Comparison of ENCODE assay signal across 9 mouse cellular contexts in the genomic region with DNA sequence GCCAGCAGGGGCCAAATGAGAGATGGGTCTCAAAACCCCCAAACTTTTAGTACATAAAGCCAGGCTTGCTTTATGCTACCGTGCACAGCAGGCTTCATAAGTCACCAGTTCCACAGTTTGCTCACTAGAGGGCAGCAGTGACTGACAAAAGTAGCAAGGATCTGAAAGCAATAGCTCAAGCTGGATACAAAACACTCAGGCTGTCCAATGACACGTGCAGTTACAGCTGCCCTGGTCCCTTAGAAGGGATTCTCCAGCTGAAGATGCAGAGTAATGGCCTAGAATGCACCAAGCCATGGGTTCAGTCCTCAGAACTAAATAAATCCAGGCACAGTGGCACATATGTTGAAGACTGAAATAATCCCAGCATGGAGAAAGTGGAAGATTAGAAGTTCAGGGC. TPM values are rescaled to one million over a fixed set of nuclear protein-coding genes. Genes with fewer than 3 reads are reported as not detected.
A peak's percentile ranks its signal among the peaks of the same experiment; 100 is the strongest.
DNase-seq lines count a peak whose midpoint lies in the region; ATAC-seq and TF ChIP-seq lines count a peak whose summit lies in the region.
"Had no signal": no experiment of that assay in that cellular context is flagged by ENCODE, and none has a peak within 500 bp of the region (broad histone marks: within the 10 kb centered on the region; RNA-seq: fewer than 3 reads in every experiment).

No protein-coding gene starts in this region.

- TF ChIP-seq POLR2A in cortical plate, adult 2 months (IDR thresholded peaks at IDR 0.05; ENCODE audit: extremely low read depth, insufficient read depth, low read length) = no peak

- no peak overlapping the region for H3K4me3 ChIP-seq in C2C12 (ENCODE audit: insufficient read depth, poor library complexity, severe bottlenecking)
- H3K4me3 ChIP-seq in cortical plate, adult 2 months (ENCODE audit: insufficient read depth, low read length) = no peak overlapping the region
- H3K4me3 ChIP-seq in gastrocnemius, adult 2 months = no peak overlapping the region
- H3K4me3 ChIP-seq in kidney, embryonic 14.5 days (ENCODE audit: low read length) = no peak overlapping the region
- H3K4me3 ChIP-seq: liver, embryonic 15.5 days had no signal

- WGBS in kidney, embryonic 14.5 days = 1% methylated on average over 2 of the region's 2 CpGs

- peaks cover 28% of the 10 kb centered on the region for H3K79me3 ChIP-seq in C2C12 (ENCODE audit: low read depth)

- H3K27ac ChIP-seq in cortical plate, adult 2 months (ENCODE audit: insufficient read depth, low read length) = no peak overlapping the region
- H3K27ac ChIP-seq in gastrocnemius, adult 2 months = peak overlapping the region; percentile 21; the same call in 1 of the 2 replicates
- H3K27ac ChIP-seq in kidney, embryonic 14.5 days (ENCODE audit: low read depth, low read length) = no peak overlapping the region
- H3K27ac ChIP-seq: liver, embryonic 15.5 days had no signal

- TF ChIP-seq CTCF in C2C12 (IDR thresholded peaks at IDR 0.05; ENCODE audit: control insufficient read depth, insufficient read depth, insufficient read length) = peak; percentile 43
- TF ChIP-seq CTCF in cortical plate, adult 2 months (IDR thresholded peaks at IDR 0.05; ENCODE audit: extremely low read depth, insufficient read depth, low read length) = peak; percentile 99
- TF ChIP-seq CTCF in gastrocnemius, adult 2 months (IDR thresholded peaks at IDR 0.05) = peak; percentile 92

- H3K9ac ChIP-seq in kidney, embryonic 14.5 days (ENCODE audit: low read depth, low read length) = no peak overlapping the region
- H3K9ac ChIP-seq: liver, embryonic 15.5 days had no signal

- no peaks in the 10 kb centered on the region for H3K27me3 ChIP-seq in C2C12 (ENCODE audit: control insufficient read depth, insufficient read depth, insufficient read length)
- no peaks in the 10 kb centered on the region for H3K27me3 ChIP-seq in kidney, embryonic 14.5 days (ENCODE audit: control insufficient read depth, insufficient read depth, low read length)
- H3K27me3 ChIP-seq: liver, embryonic 15.5 days had no signal

- H3K36me3 ChIP-seq in C2C12 (ENCODE audit: control insufficient read depth, insufficient read depth) = peaks cover 18% of the 10 kb centered on the region
- H3K36me3 ChIP-seq in kidney, embryonic 14.5 days (ENCODE audit: control insufficient read depth, insufficient read depth, low read length) = peaks cover 16% of the 10 kb centered on the region

- H3ac ChIP-seq in C2C12 (ENCODE audit: control insufficient read depth, insufficient read length, low read depth) = no peak overlapping the region

- no peak overlapping the region for H3K4me2 ChIP-seq in kidney, embryonic 14.5 days (replicated peaks; ENCODE audit: low read depth, low read length)

- DNase-seq in T-cell, adult 2 months (ENCODE audit: low spot score) = peak; percentile 69
- peak; percentile 64 for DNase-seq in gastrocnemius, adult 2 months
- DNase-seq in liver = peak; percentile 72
- peak; percentile 61 to 64 for DNase-seq in natural killer cell, adult 2 months (ENCODE audit: low spot score in 2 of 2)
- DNase-seq in thymus, postnatal 25 days = peak; percentile 72

- H3K9me3 ChIP-seq in kidney, embryonic 14.5 days (ENCODE audit: control insufficient read depth, low read length) = no peaks in the 10 kb centered on the region
- H3K9me3 ChIP-seq: liver, embryonic 15.5 days had no signal

- 0 out of 2 replicates have a peak, but pooled peaks have one; percentile 8 for ATAC-seq in kidney, embryonic 14.5 days (ENCODE audit: low FRiP score, low TSS enrichment)

- intact Hi-C loops in gastrocnemius, adult 2 months (cut with DNase I) = loop anchor here (1.0 to 5.0 kb wide), 2 partner anchors 60 to 120 kb away; no protein-coding TSS in a partner anchor

- peaks cover 65% of the 10 kb centered on the region for H3K79me2 ChIP-seq in C2C12 (ENCODE audit: control insufficient read depth, insufficient read depth)

- H3K4me1 ChIP-seq in cortical plate, adult 2 months (ENCODE audit: control insufficient read depth, insufficient read depth, low read length) = no peaks in the 10 kb centered on the region
- H3K4me1 ChIP-seq in kidney, embryonic 14.5 days (ENCODE audit: control insufficient read depth, insufficient read depth, low read length) = peaks cover 18% of the 10 kb centered on the region; the same call in 1 of the 2 replicates

TF ChIP-seq in C2C12, 6 proteins besides CTCF, POLR2A, EP300 and RAD21:
- no peak for TF ChIP-seq MYOD1 (IDR thresholded peaks at IDR 0.05; ENCODE audit: control insufficient read depth, insufficient read length, low read depth)
- peak; percentile 52 for TF ChIP-seq MAX (IDR thresholded peaks at IDR 0.05)

RNA-seq across cellular contexts. Expression of a gene that starts 3.0 kb away (rescaled TPM):
- polyA plus RNA-seq in C2C12 (2012; fragmentation: generic; extraction: Trizol) = 117 TPM
- polyA plus RNA-seq in cortical plate, adult 2 months (2012; rRNA removed) = 10.5 and 11.1 TPM in 2 replicates
- total RNA-seq in gastrocnemius, adult 2 months (2021) = 10 to 100 TPM; 16.2 to 19.7 TPM
- polyA plus RNA-seq in kidney, embryonic 14.5 days (2014; fragmentation: Nextera tagmentation; extraction: Ambion mirVana) = 169 and 181 TPM in 2 replicates

RNA-seq across cellular contexts. Expression of a gene that starts 17.8 kb away (rescaled TPM):
- 18.5 TPM for polyA plus RNA-seq in C2C12 (2012; fragmentation: generic; extraction: Trizol)
- polyA plus RNA-seq in cortical plate, adult 2 months (2012; rRNA removed) = 76.3 and 76.4 TPM in 2 replicates
- total RNA-seq in gastrocnemius, adult 2 months (2021) = 10 to 100 TPM; 16.1 to 18.5 TPM
- polyA plus RNA-seq in kidney, embryonic 14.5 days (2014; fragmentation: Nextera tagmentation; extraction: Ambion mirVana) = 13.1 and 19.4 TPM in 2 replicates

RNA-seq across cellular contexts. Expression of a gene that starts 22.8 kb away (rescaled TPM):
- polyA plus RNA-seq in C2C12 (2012; fragmentation: generic; extraction: Trizol) = 1.6 TPM
- polyA plus RNA-seq in cortical plate, adult 2 months (2012; rRNA removed) = not detected in 2 replicates
- total RNA-seq in gastrocnemius, adult 2 months (2021) = not detected
- polyA plus RNA-seq in kidney, embryonic 14.5 days (2014; fragmentation: Nextera tagmentation; extraction: Ambion mirVana) = 0.57 TPM in 1 of 2 replicates, not detected in the other
- polyA plus RNA-seq: liver, embryonic 15.5 days had no signal

RNA-seq across cellular contexts. Expression of a gene that starts 28.6 kb away (rescaled TPM):
- 4.6 TPM for polyA plus RNA-seq in C2C12 (2012; fragmentation: generic; extraction: Trizol)
- polyA plus RNA-seq in cortical plate, adult 2 months (2012; rRNA removed) = 0.44 TPM in 1 of 2 replicates, not detected in the other
- not detected for total RNA-seq in gastrocnemius, adult 2 months (2021)
- polyA plus RNA-seq in kidney, embryonic 14.5 days (2014; fragmentation: Nextera tagmentation; extraction: Ambion mirVana) = not detected in 2 replicates
- polyA plus RNA-seq: liver, embryonic 15.5 days had no signal

RNA-seq across cellular contexts. Expression of a gene that starts 34.5 kb away (rescaled TPM):
- 0.51 TPM for polyA plus RNA-seq in C2C12 (2012; fragmentation: generic; extraction: Trizol)
- polyA plus RNA-seq in cortical plate, adult 2 months (2012; rRNA removed) = 14.7 and 17.5 TPM in 2 replicates
- total RNA-seq in gastrocnemius, adult 2 months (2021) = not detected
- 0.28 TPM in 1 of 2 replicates, not detected in the other for polyA plus RNA-seq in kidney, embryonic 14.5 days (2014; fragmentation: Nextera tagmentation; extraction: Ambion mirVana)

Comparison
In these comparisons a context has a peak if more than half of its experiments do, and no peak if none do; other contexts are left out.
1. CTCF ChIP-seq: peak in every context shown above with its lines; median percentile 99 in cortical plate, adult 2 months; 92 in gastrocnemius, adult 2 months; 43 in C2C12.